In genomic region chr12:69537243-69537674, GRCm38 (mm10) we compare ENCODE assay signal across 8 mouse cellular contexts. TPM values are rescaled to one million over a fixed set of nuclear protein-coding genes. Genes with fewer than 3 reads are reported as not detected.
DNase-seq lines count a peak whose midpoint lies in the region; ATAC-seq and TF ChIP-seq lines count a peak whose summit lies in the region.

No protein-coding gene starts in this region.

- in situ Hi-C loops in CH12.LX (cut with MboI; ENCODE audit: low pct_ligation_motif_present, low pct_unique_long_range_greater_than_20kb, low sequenced_read_pairs): loop anchor here (5.0 kb wide), 1 partner anchor 165 kb away; the partner anchor contains the start of genes Arf6 and Gm9887

- no peaks in the 10 kb centered on the region for H3K27me3 ChIP-seq in CH12.LX (replicated peaks)
- H3K27me3 ChIP-seq in heart, embryonic 15.5 days: no peaks in the 10 kb centered on the region
- no peaks in the 10 kb centered on the region for H3K27me3 ChIP-seq in small intestine, adult 2 months (ENCODE audit: control insufficient read depth, insufficient read depth, low read length)

- no peaks in the 10 kb centered on the region for H3K36me3 ChIP-seq in CH12.LX (replicated peaks in 1 of 2; ENCODE audit: control insufficient read depth in 1 of 2, insufficient read depth in 1 of 2, low read length in 1 of 2)
- no peaks in the 10 kb centered on the region for H3K36me3 ChIP-seq in heart, embryonic 15.5 days
- H3K36me3 ChIP-seq in small intestine, adult 2 months (ENCODE audit: control insufficient read depth, insufficient read depth, low read length): no peaks in the 10 kb centered on the region

- peak; percentile 23; the same call in 1 of the 2 replicates for ATAC-seq in heart, embryonic 15.5 days (replicated peaks; ENCODE audit: insufficient number of reproducible peaks, insufficient read depth, low FRiP score, low read depth)

- TF ChIP-seq CTCF in CH12.LX (conservative IDR thresholded peaks at IDR 0.05 in 1 of 2, IDR thresholded peaks at IDR 0.05 in 1 of 2; ENCODE audit: low read depth in 2 of 2, low read length in 2 of 2): no peak
- no peak for TF ChIP-seq CTCF in embryonic fibroblast, embryonic 13.5 days (IDR thresholded peaks at IDR 0.05; ENCODE audit: borderline replicate concordance, insufficient read depth, low read length)
- TF ChIP-seq CTCF in small intestine, adult 2 months (IDR thresholded peaks at IDR 0.05; ENCODE audit: extremely low read depth, insufficient read length, insufficient replicate concordance, low read depth, low read length): no peak

- no peaks in the 10 kb centered on the region for H3K79me2 ChIP-seq in CH12.LX (replicated peaks; ENCODE audit: control insufficient read depth, extremely low read depth, insufficient read depth, poor library complexity, severe bottlenecking)

- no peak for TF ChIP-seq EP300 in CH12.LX (IDR thresholded peaks at IDR 0.05; ENCODE audit: low read length)

- H3K9me3 ChIP-seq in CH12.LX (replicated peaks; ENCODE audit: low read length): peaks cover 12% of the 10 kb centered on the region
- H3K9me3 ChIP-seq in heart, embryonic 15.5 days (replicated peaks): no peaks in the 10 kb centered on the region

- peak overlapping the region in 1 of 3 experiments; percentile 9 for H3K4me3 ChIP-seq in CH12.LX (replicated peaks in 1 of 3; ENCODE audit: low read depth in 2 of 3, low read length in 2 of 3, poor library complexity in 1 of 3)
- no peak overlapping the region for H3K4me3 ChIP-seq in embryonic fibroblast, embryonic 13.5 days (ENCODE audit: insufficient read depth, low read length)
- peak overlapping the region; percentile 32 for H3K4me3 ChIP-seq in heart, embryonic 15.5 days
- H3K4me3 ChIP-seq in small intestine, adult 2 months (ENCODE audit: low read depth, low read length): peak overlapping the region; percentile 52

- no peak; the same call in 1 of the 2 replicates for TF ChIP-seq POLR2A in CH12.LX (IDR thresholded peaks at IDR 0.05; ENCODE audit: low read depth, low read length)
- peak; percentile 77 for TF ChIP-seq POLR2A in embryonic fibroblast, embryonic 13.5 days (IDR thresholded peaks at IDR 0.05; ENCODE audit: low read depth, low read length)
- no peak for TF ChIP-seq POLR2A in small intestine, adult 2 months (IDR thresholded peaks at IDR 0.05; ENCODE audit: low read depth, low read length)

- H3K4me2 ChIP-seq in CH12.LX (ENCODE audit: insufficient read depth, low read depth, poor library complexity, severe bottlenecking): peak overlapping the region; percentile 84
- H3K4me2 ChIP-seq in heart, embryonic 15.5 days: peak overlapping the region; percentile 63

- H3K27ac ChIP-seq in CH12.LX (ENCODE audit: insufficient read depth, low read depth): peak overlapping the region; percentile 96
- H3K27ac ChIP-seq in embryonic fibroblast, embryonic 13.5 days (ENCODE audit: insufficient read depth, low read length): peak overlapping the region; percentile 98
- peak overlapping the region; percentile 91 for H3K27ac ChIP-seq in heart, embryonic 15.5 days
- peak overlapping the region; percentile 84 for H3K27ac ChIP-seq in small intestine, adult 2 months (ENCODE audit: insufficient read depth, low read depth, low read length)

- no peak for DNase-seq in CH12.LX (ENCODE audit: extremely low read depth)
- peak; percentile 34 for DNase-seq in R1 (ENCODE audit: low read depth, low spot score)
- peak; percentile 61 for DNase-seq in large intestine, adult 2 months (ENCODE audit: low read depth, low spot score)
- DNase-seq in lung, postnatal 10 days: peak; percentile 72
- no peak for DNase-seq in ovary, postnatal 14 days (ENCODE audit: low spot score)

- peak overlapping the region; percentile 48 for H3K9ac ChIP-seq in CH12.LX (ENCODE audit: insufficient read depth, low read depth)
- peak overlapping the region; percentile 26; the same call in 1 of the 2 replicates for H3K9ac ChIP-seq in heart, embryonic 15.5 days

- no peak; the same call in none of the 2 replicates for TF ChIP-seq RAD21 in CH12.LX (IDR thresholded peaks at IDR 0.05; ENCODE audit: low read depth, low read length)

- peaks cover 33 to 78% of the 10 kb centered on the region in 2 experiments for H3K4me1 ChIP-seq in CH12.LX (ENCODE audit: control insufficient read depth in 1 of 2, insufficient read depth in 2 of 2)
- peaks cover 21% of the 10 kb centered on the region for H3K4me1 ChIP-seq in embryonic fibroblast, embryonic 13.5 days (ENCODE audit: control insufficient read depth, insufficient read depth, low read length)
- peaks cover 36% of the 10 kb centered on the region for H3K4me1 ChIP-seq in heart, embryonic 15.5 days (replicated peaks)
- peaks cover 20% of the 10 kb centered on the region for H3K4me1 ChIP-seq in small intestine, adult 2 months (ENCODE audit: control insufficient read depth, insufficient read depth, insufficient read length, low read length)

- dilution Hi-C loops in CH12.LX (cut with MboI; ENCODE audit: extremely low pct_ligation_motif_present, extremely low pct_unique_long_range_greater_than_20kb, low sequenced_read_pairs): no loop called here

- WGBS in heart, embryonic 15.5 days: 18% methylated on average over 10 of the region's 10 CpGs
- 14% methylated on average over 10 of the region's 10 CpGs for WGBS in large intestine, adult 2 months
- 15% methylated on average over 10 of the region's 10 CpGs for WGBS in small intestine, adult 2 months

TF ChIP-seq in CH12.LX, 34 proteins besides CTCF, POLR2A, EP300 and RAD21:
- TF ChIP-seq USF1 (IDR thresholded peaks at IDR 0.05; ENCODE audit: low read depth, low read length) (no peak), MAZ (IDR thresholded peaks at IDR 0.05; ENCODE audit: low read depth, low read length) (peak; percentile 9; the same call in 1 of the 2 replicates), ZMIZ1 (IDR thresholded peaks at IDR 0.05; ENCODE audit: low read depth, low read length) (no peak), SIN3A (IDR thresholded peaks at IDR 0.05; ENCODE audit: low read length) (no peak), KAT2A (IDR thresholded peaks at IDR 0.05; ENCODE audit: insufficient replicate concordance, low read length) (no peak), HCFC1 (IDR thresholded peaks at IDR 0.05; ENCODE audit: low read depth, low read length) (no peak), USF2 (conservative IDR thresholded peaks at IDR 0.05; ENCODE audit: low read depth, low read length) (no peak), CHD2 (IDR thresholded peaks at IDR 0.05; ENCODE audit: low read length) (no peak), BHLHE40 (IDR thresholded peaks at IDR 0.05; ENCODE audit: low read depth, low read length) (no peak), NRF1 (IDR thresholded peaks at IDR 0.05; ENCODE audit: low read depth, low read length) (no peak), MXI1 (IDR thresholded peaks at IDR 0.05; ENCODE audit: low read depth, low read length) (peak; percentile 34; the same call in 1 of the 2 replicates), MYC (IDR thresholded peaks at IDR 0.05; ENCODE audit: low read depth, low read length) (no peak), POLR2AphosphoS2 (IDR thresholded peaks at IDR 0.05; ENCODE audit: low read depth, low read length) (no peak), RCOR1 (conservative IDR thresholded peaks at IDR 0.05; ENCODE audit: low read depth, low read length) (0 out of 2 replicates have a peak, but pooled peaks have one; percentile 9), ZNF384 (IDR thresholded peaks at IDR 0.05; ENCODE audit: low read depth, low read length) (no peak), IRF4 (IDR thresholded peaks at IDR 0.05; ENCODE audit: low read depth, low read length) (no peak), TCF12 (IDR thresholded peaks at IDR 0.05; ENCODE audit: low read depth, low read length) (no peak), MEF2A (IDR thresholded peaks at IDR 0.05; ENCODE audit: borderline replicate concordance, low read depth, low read length) (no peak), E2F4 (IDR thresholded peaks at IDR 0.05; ENCODE audit: insufficient replicate concordance, low read depth, low read length) (no peak), CHD1 (IDR thresholded peaks at IDR 0.05; ENCODE audit: low read depth, low read length) (no peak), ZC3H11A (IDR thresholded peaks at IDR 0.05; ENCODE audit: low read depth, low read length) (no peak), ZKSCAN1 (IDR thresholded peaks at IDR 0.05; ENCODE audit: borderline replicate concordance, low read depth, low read length) (no peak), PAX5 (IDR thresholded peaks at IDR 0.05; ENCODE audit: low read length) (no peak), GABPA (IDR thresholded peaks at IDR 0.05; ENCODE audit: insufficient replicate concordance, low read depth, low read length) (no peak), JUN (IDR thresholded peaks at IDR 0.05; ENCODE audit: insufficient read depth, low read depth, low read length) (no peak), NELFE (IDR thresholded peaks at IDR 0.05; ENCODE audit: low read depth, low read length) (0 out of 2 replicates have a peak, but pooled peaks have one; percentile 30), SMC3 (IDR thresholded peaks at IDR 0.05; ENCODE audit: low read depth, low read length) (no peak), ELF1 (IDR thresholded peaks at IDR 0.05; ENCODE audit: low read depth, low read length) (no peak), ETS1 (conservative IDR thresholded peaks at IDR 0.05; ENCODE audit: low read depth, low read length) (no peak), MAX (IDR thresholded peaks at IDR 0.05; ENCODE audit: low read length) (no peak), UBTF (IDR thresholded peaks at IDR 0.05; ENCODE audit: low read depth, low read length) (no peak), JUND (conservative IDR thresholded peaks at IDR 0.05; ENCODE audit: low read depth, low read length) (no peak), MAFK (IDR thresholded peaks at IDR 0.05; ENCODE audit: insufficient replicate concordance, low read length) (no peak), TBP (conservative IDR thresholded peaks at IDR 0.05; ENCODE audit: low read depth, low read length) (no peak)

RNA-seq across cellular contexts. Expression of gene Vcpkmt, which starts 45.6 kb away (rescaled TPM):
- total RNA-seq in CH12.LX (2012; rRNA removed) (14.4 and 14.9 TPM in 2 replicates), CH12.LX (2014; rRNA removed) (23.5 and 24.8 TPM in 2 replicates)
- 31.5 and 38.9 TPM in 2 replicates for polyA plus RNA-seq in CH12.LX (2012; ENCODE audit: insufficient read length, low read depth)
- 14.5 and 14.7 TPM in 2 replicates for polyA plus RNA-seq in embryonic fibroblast, embryonic 13.5 days (2011; ENCODE audit: insufficient read length, low read depth, missing spikeins)
- 15.3 and 15.9 TPM in 2 replicates for polyA plus RNA-seq in heart, embryonic 15.5 days (2015; fragmentation: Nextera tagmentation; extraction: Ambion mirVana)
- 7.5 and 10.2 TPM in 2 replicates for polyA plus RNA-seq in large intestine, adult 2 months (2012; rRNA removed)
- 4.4 and 7.6 TPM in 2 replicates for polyA plus RNA-seq in small intestine, adult 2 months (2012; rRNA removed)

Comparison
In these comparisons a context has a peak if more than half of its experiments do, and no peak if none do; other contexts are left out.
1. DNase-seq: peak in R1 (single experiment), large intestine, adult 2 months (single experiment) and lung, postnatal 10 days (single experiment); none in CH12.LX (single experiment) and ovary, postnatal 14 days (single experiment).
2. Peak in every context shown above with its lines, with median percentiles within 50 percentile points of each other: H3K27ac ChIP-seq.